Mouse (Mus musculus) liver, embryonic 14.5 days (tissue): ENCODE data around the gene Mef2c. TPM values are rescaled to one million over a fixed set of nuclear protein-coding genes. Genes with fewer than 3 reads are reported as not detected.

Experiments used
- ATAC-seq: fragments of 200-750 bp; cut with Nextera tagmentation; 2 replicates; pipeline ENCODE4 v1.8.0; 2017; ENCODE audit warnings: moderate number of reproducible peaks, mild to moderate bottlenecking, moderate library complexity; ENCODE audit not compliant: insufficient read depth
- DNase-seq, 3 experiments: peaks; one replicate each; pipeline ENCODE4 v3.0.0-alpha.2; 2012 to 2013; ENCODE audit warnings: low read depth in 3 of 3, low spot score in 3 of 3
- H3K27ac ChIP-seq: fragments of 300-500 bp; sonication (generic); 2 replicates; pipeline ENCODE4 v1.5.1; 2014; ENCODE audit warnings: moderate library complexity, mild to moderate bottlenecking, control low read depth, inconsistent platforms
- H3K27me3 ChIP-seq: fragments of 300-500 bp; sonication (generic); 2 replicates; pipeline ENCODE4 v1.6.1; 2014; ENCODE audit warnings: mild to moderate bottlenecking, low read length, moderate library complexity; ENCODE audit not compliant: control insufficient read depth, insufficient read depth
- H3K36me3 ChIP-seq: fragments of 300-500 bp; sonication (generic); replicated peaks from 2 replicates; pipeline ENCODE4 v1.6.1; 2014; ENCODE audit warnings: low read depth; ENCODE audit not compliant: control insufficient read depth, insufficient read depth
- H3K4me1 ChIP-seq, 2 experiments: fragments of 200-500 bp in 1 of 2; fragments of 300-500 bp in 1 of 2; sonication (generic) in 1 of 2; replicated peaks; 2 replicates each; pipeline ENCODE4 v1.6.1; 2012 to 2014; ENCODE audit warnings: antibody characterized with exemption in 1 of 2, inconsistent platforms in 1 of 2, low read length in 1 of 2; ENCODE audit not compliant: control insufficient read depth in 2 of 2, insufficient read depth in 2 of 2
- H3K4me2 ChIP-seq: fragments of 300-500 bp; sonication (generic); 2 replicates; pipeline ENCODE4 v1.6.1; 2014; ENCODE audit warnings: low read depth, mild to moderate bottlenecking, control low read depth, moderate library complexity
- H3K4me3 ChIP-seq, 2 experiments: fragments of 200-500 bp in 1 of 2; fragments of 300-500 bp in 1 of 2; sonication (generic) in 1 of 2; 2 replicates each; pipeline ENCODE4 v1.5.1; 2012 to 2014; ENCODE audit warnings: low read depth in 2 of 2, low read length in 2 of 2, mild to moderate bottlenecking in 2 of 2, control low read depth in 1 of 2, inconsistent platforms in 1 of 2, moderate library complexity in 1 of 2; ENCODE audit not compliant: insufficient read depth in 1 of 2
- H3K9ac ChIP-seq: fragments of 300-500 bp; sonication (generic); replicated peaks from 2 replicates; pipeline ENCODE4 v1.6.1; 2014; ENCODE audit warnings: mild to moderate bottlenecking, control low read depth, moderate library complexity
- H3K9me3 ChIP-seq: fragments of 300-500 bp; sonication (generic); 2 replicates; pipeline ENCODE4 v1.6.1; 2016; ENCODE audit warnings: low read length, mixed read lengths; ENCODE audit not compliant: control insufficient read depth
- CTCF ChIP-seq: IDR thresholded peaks from 2 replicates; pipeline ENCODE4 v1.5.1; 2016; ENCODE audit warnings: antibody characterized with exemption, low read depth, control low read depth
- EP300 ChIP-seq: IDR thresholded peaks from 2 replicates; pipeline ENCODE4 v1.6.1; 2016; ENCODE audit warnings: antibody characterized with exemption, low read depth
- whole genome bisulfite sequencing: fragments of 180-500 bp; shearing (Covaris S2); extraction: QIAGEN DNeasy Blood & Tissue Kit; methylation state at CpG from one replicate; pipeline ENCODE4 v1.1.7; 2014; ENCODE audit not compliant: insufficient replicate concordance; 5-methylcytosine and 5-hydroxymethylcytosine counted together
- polyA plus RNA-seq, 2 experiments: library from polyadenylated mRNA; depleted of rRNA in 1 of 2; stranded (reverse) in 1 of 2; unstranded in 1 of 2; fragments of >200 nt; fragmentation: Nextera tagmentation in 1 of 2; extraction: Ambion mirVana in 1 of 2; gene quantifications; 2 replicates each; pipeline versions ENCODE4 v1.2.1 to v1.2.3; 2012 to 2014

Mef2c gene
- polyA plus RNA-seq, 2 experiments = 3.2 to 8.7 TPM

- Histone ChIP-seq H3K27me3 (no peaks in the 10 kb centered on the region), H3K27ac (no peak overlapping the region), H3K9ac (no peak overlapping the region), H3K4me1 (no peaks in the 10 kb centered on the region), H3K36me3 (no peaks in the 10 kb centered on the region), H3K9me3 (no peaks in the 10 kb centered on the region), H3K4me2 (no peak overlapping the region), H3K4me3 (no peak overlapping the region)
- TF ChIP-seq EP300 (no peak), CTCF (no peak)
- 55% methylated on average over 6 of the region's 6 CpGs for WGBS
- ATAC-seq = no peak
- DNase-seq = no peak
Observed at GRCm38 (mm10) chr13:83596989-83597738, 93.3 kb downstream of the Mef2c start.

- Histone ChIP-seq H3K9ac (no peak overlapping the region), H3K36me3 (no peaks in the 10 kb centered on the region), H3K4me2 (no peak overlapping the region), H3K27ac (no peak overlapping the region), H3K27me3 (no peaks in the 10 kb centered on the region), H3K4me1 (no peaks in the 10 kb centered on the region), H3K9me3 (no peaks in the 10 kb centered on the region), H3K4me3 (no peak overlapping the region)
- ATAC-seq = no peak
- 71% methylated on average over 3 of the region's 3 CpGs for WGBS
- DNase-seq = no peak
- no peak for TF ChIP-seq EP300
- no peak for TF ChIP-seq CTCF
Observed at GRCm38 (mm10) chr13:83597739-83598210, 93.9 kb downstream of the Mef2c start.

- H3K4me2 ChIP-seq = no peak overlapping the region
- no peaks in the 10 kb centered on the region for H3K9me3 ChIP-seq
- no peak overlapping the region for H3K27ac ChIP-seq
- ATAC-seq = no peak
- no peak overlapping the region for H3K9ac ChIP-seq
- no peak for DNase-seq
- H3K4me1 ChIP-seq = no peaks in the 10 kb centered on the region
- TF ChIP-seq EP300 (no peak), CTCF (no peak)
- H3K4me3 ChIP-seq = no peak overlapping the region
- H3K36me3 ChIP-seq = no peaks in the 10 kb centered on the region
- H3K27me3 ChIP-seq = no peaks in the 10 kb centered on the region
Observed at GRCm38 (mm10) chr13:83600301-83600700, 96.5 kb downstream of the Mef2c start.

- H3K4me1 ChIP-seq = no peaks in the 10 kb centered on the region
- H3K27me3 ChIP-seq = no peaks in the 10 kb centered on the region
- no peak overlapping the region for H3K27ac ChIP-seq
- WGBS = 77% methylated on average over 4 of the region's 4 CpGs
- no peaks in the 10 kb centered on the region for H3K9me3 ChIP-seq
- no peaks in the 10 kb centered on the region for H3K36me3 ChIP-seq
- H3K9ac ChIP-seq = no peak overlapping the region
- TF ChIP-seq CTCF (no peak), EP300 (no peak)
- no peak for DNase-seq
- H3K4me3 ChIP-seq = no peak overlapping the region
- no peak overlapping the region for H3K4me2 ChIP-seq
- ATAC-seq = no peak
Observed at GRCm38 (mm10) chr13:83601741-83602140, 97.9 kb downstream of the Mef2c start.

- H3K27ac ChIP-seq = no peak overlapping the region
- no peak overlapping the region for H3K4me2 ChIP-seq
- H3K4me1 ChIP-seq = no peaks in the 10 kb centered on the region
- H3K9me3 ChIP-seq = no peaks in the 10 kb centered on the region
- H3K27me3 ChIP-seq = no peaks in the 10 kb centered on the region
- no peak for DNase-seq
- no peak for TF ChIP-seq CTCF
- TF ChIP-seq EP300 = no peak
- H3K4me3 ChIP-seq = no peak overlapping the region
- no peak for ATAC-seq
- H3K9ac ChIP-seq = no peak overlapping the region
- 31% methylated on average over 7 of the region's 7 CpGs for WGBS
- no peaks in the 10 kb centered on the region for H3K36me3 ChIP-seq
Observed at GRCm38 (mm10) chr13:83603373-83604265, 99.8 kb downstream of the Mef2c start.
